Mouse (Mus musculus) large intestine, adult 2 months (tissue): ENCODE data around the gene Cxcl1. TPM values are rescaled to one million over a fixed set of nuclear protein-coding genes. Genes with fewer than 3 reads are reported as not detected.

Experiments
- DNase-seq: peaks from one replicate; pipeline ENCODE4 v3.0.0-alpha.2; 2012; ENCODE audit warnings: low read depth, low spot score
- WGBS: fragments of 180-500 bp; shearing (Covaris S2); methylation state at CpG from one replicate; pipeline ENCODE4 v1.1.7; 2018; 5-methylcytosine and 5-hydroxymethylcytosine counted together
- polyA plus RNA-seq: library from polyadenylated mRNA; depleted of rRNA; stranded (reverse); fragments of >200 nt; gene quantifications from 2 replicates; pipeline ENCODE4 v1.2.3, GENCODE M21; 2012

The Cxcl1 gene
- polyA plus RNA-seq, 1 experiment, result 1.3 TPM

GRCm38 (mm10) chr5:90882146-90882545 is 8.9 kb upstream of the Cxcl1 start:
- WGBS, result 81% methylated on average over 5 of the region's 5 CpGs
- no peak for DNase-seq

GRCm38 (mm10) chr5:90884628-90885242 is 6.3 kb upstream of the Cxcl1 start:
- WGBS, result 39% methylated on average over 2 of the region's 2 CpGs
- DNase-seq, result no peak

DNA sequence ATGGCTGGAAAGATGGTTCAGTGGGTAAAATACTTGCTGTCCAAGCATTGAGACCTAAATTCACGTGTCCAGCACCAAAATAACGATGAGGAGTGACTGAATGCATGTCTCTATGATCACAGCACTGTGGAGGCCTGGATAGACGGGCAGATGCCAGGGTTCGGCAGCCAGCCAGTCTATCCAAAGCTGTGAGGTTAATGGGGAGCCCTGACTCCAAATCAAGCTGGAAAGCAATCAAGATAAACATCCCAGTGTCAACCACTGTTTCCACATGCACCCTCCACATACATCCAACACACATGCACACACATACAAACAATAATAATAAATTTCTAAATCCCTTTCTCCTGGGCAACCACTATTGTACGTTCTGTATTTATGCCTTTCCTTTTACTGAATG is 2.4 kb upstream of the Cxcl1 start:
- 81% methylated on average over 5 of the region's 5 CpGs for WGBS

DNA sequence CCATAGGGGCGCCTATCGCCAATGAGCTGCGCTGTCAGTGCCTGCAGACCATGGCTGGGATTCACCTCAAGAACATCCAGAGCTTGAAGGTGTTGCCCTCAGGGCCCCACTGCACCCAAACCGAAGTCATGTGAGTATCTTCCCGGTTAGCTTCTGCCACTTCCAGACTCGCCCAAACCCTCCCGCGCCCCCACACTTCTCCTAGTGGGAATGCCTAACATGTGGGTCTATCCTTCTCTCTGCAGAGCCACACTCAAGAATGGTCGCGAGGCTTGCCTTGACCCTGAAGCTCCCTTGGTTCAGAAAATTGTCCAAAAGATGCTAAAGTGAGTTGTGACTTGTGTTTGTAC is 398 bp downstream of the Cxcl1 start:
- 25% methylated on average over 10 of the region's 10 CpGs for WGBS
- no peak for DNase-seq

More for the DNA sequence above, 2.4 kb upstream of the Cxcl1 start:
- no peak for DNase-seq

- DNase-seq, result no peak
- WGBS, result 51% methylated on average over 8 of the region's 8 CpGs
Measured at GRCm38 (mm10) chr5:90894231-90894630, 3.2 kb downstream of the Cxcl1 start.

- whole genome bisulfite sequencing, result 70% methylated on average over 3 of the region's 3 CpGs
- DNase-seq, result no peak
Measured at GRCm38 (mm10) chr5:90897429-90897828, 6.4 kb downstream of the Cxcl1 start.

DNA sequence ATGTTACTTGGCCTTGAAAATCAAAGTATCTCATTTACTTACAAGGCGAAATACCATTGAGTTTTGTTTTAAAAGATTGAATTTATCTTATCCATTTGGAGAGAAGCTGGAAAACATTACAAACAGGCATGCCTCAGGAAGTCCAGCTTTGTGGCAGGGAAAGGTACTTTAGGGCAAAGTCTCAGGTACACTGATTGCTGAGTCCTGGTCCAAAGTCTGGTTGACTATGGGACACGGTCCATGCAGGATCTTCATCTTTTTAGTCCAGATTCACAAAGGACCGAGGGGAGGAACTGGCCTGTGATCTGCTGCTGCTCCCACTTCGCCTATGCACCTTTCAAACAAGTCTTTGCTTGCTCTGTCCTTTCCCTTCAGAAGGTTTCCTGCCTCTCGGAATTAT is 8.3 kb downstream of the Cxcl1 start:
- WGBS, result 72% methylated on average over 5 of the region's 5 CpGs
- DNase-seq, result no peak

- WGBS, result 16% methylated on average over 7 of the region's 7 CpGs
- no peak for DNase-seq
Measured at GRCm38 (mm10) chr5:90900147-90900546, 9.1 kb downstream of the Cxcl1 start.

- WGBS, result 61% methylated on average over 7 of the region's 7 CpGs
- DNase-seq, result no peak
Measured at GRCm38 (mm10) chr5:90900688-90901087, 9.6 kb downstream of the Cxcl1 start.

DNA sequence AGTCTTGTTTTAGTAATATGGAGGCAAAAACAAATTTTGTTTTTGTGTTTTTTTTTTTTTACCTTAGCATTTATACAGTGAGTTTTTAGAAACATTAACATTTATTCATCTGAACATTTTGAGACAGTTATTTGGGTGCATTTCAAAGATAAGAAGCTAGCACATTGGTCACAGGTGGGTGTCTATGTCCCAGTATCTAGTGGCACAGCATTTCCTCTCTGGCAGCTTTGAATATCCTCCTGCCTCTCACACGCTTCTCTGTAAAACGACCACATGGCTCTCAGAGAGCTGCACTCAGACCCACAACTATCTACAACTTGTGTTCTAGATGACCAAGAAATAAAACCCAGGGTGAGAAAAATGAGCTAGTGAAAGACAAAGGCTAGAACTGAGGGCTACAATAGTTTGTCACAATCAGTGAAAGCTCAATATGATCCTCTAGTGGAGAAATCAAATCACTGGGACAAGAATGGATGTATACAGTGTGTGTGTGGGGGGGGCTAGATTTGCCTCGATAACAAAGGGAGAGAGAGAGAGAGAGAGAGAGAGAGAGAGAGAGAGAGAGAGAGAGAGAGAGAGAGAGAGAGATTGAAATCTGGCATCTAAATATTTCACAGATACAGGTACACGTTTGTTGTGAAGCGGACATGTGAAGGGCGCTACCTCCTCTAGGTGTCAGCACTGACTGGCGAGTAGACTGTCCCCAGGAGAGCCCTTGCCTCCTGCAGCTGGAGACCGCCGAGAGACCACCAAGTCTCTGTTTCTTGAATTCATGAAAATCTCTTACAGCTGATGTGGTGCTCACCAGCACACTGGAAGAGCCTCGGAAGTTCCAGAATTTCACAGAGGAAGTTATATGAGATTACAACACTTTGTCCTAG is 11.6 kb downstream of the Cxcl1 start:
- WGBS, result 16% methylated on average over 10 of the region's 10 CpGs
- no peak for DNase-seq

DNA sequence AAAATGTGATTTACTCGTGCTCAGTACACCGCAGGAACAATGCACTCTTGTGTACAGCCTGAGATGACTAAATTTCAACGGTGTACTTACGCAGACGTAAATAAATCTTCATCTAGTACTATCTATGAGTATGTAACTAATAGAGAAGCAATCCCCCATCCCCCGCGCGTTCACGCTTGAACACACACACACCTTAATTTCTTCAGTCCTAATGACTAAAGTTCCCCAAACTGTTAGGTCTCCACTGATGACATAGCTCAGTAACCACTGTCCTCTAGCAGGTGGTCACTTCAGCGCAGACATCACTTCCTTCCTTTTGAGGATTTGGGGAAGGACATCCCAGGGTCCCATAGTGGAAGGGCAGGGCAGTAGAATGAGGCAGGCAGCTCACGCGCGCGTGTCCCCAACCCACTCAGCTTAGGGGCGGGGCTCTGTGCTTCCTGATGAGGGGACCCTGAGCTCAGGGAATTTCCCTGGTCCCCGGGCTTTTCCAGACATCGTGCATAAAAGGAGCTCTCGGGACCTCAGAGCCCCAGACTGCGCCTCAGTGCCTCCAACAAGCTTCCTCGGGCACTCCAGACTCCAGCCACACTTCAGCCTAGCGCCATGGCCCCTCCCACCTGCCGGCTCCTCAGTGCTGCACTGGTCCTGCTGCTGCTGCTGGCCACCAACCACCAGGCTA is 12.4 kb downstream of the Cxcl1 start, which contains the start of gene Cxcl2:
Cxcl2 (plus strand) TSS at position 533 of the 682 bp plus-strand sequence.
- no peak for DNase-seq
- WGBS, result 6% methylated on average over 22 of the region's 22 CpGs

- 2% methylated on average over 2 of the region's 2 CpGs for WGBS
- DNase-seq, result no peak
Measured at GRCm38 (mm10) chr5:90908983-90909382, 17.9 kb downstream of the Cxcl1 start.

GRCm38 (mm10) chr5:90919495-90919894 is 28.5 kb downstream of the Cxcl1 start:
- no peak for DNase-seq
- 69% methylated on average over 2 of the region's 2 CpGs for WGBS

DNA sequence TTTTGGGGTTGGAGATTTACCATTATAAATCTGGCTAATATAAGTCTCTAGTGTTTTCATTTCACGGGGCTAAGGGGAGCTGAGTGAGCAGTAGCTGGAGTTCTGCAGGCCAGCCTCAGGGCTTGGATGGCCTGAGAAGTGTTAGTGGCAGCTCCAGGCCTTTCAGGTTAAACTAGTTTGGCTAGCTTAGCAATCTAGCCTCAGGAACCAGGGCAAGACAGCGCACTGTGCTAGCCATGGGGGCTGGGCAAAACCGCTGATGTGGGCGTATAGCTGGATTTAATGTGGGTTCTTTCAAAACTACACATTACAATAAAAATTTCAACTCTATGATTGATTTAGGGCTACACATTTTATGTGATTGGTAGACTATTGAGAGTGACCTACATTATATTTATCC is 31.9 kb downstream of the Cxcl1 start:
- WGBS, result 77% methylated on average over 4 of the region's 4 CpGs
- DNase-seq, result no peak

DNA sequence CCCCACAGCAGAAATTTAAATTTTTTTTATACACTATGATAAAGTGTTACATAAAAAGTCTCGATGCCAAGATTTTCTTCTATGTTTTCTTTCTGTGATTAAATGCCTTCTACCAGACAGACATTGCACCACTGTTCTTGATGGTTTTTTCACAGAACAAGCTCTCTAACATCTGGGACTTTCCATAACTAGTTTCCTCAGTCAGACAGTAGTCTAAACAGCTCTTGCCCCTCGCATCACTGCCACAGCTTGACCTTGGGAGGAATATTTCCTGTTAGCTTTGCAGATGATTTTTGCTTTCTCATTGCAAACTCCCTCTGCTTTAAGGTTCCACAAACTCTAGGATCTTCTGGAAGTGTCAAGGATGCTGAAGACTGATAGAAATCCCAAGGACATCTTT is 39.5 kb downstream of the Cxcl1 start:
- WGBS, result 33% methylated on average over 2 of the region's 2 CpGs
- DNase-seq, result no peak

DNA sequence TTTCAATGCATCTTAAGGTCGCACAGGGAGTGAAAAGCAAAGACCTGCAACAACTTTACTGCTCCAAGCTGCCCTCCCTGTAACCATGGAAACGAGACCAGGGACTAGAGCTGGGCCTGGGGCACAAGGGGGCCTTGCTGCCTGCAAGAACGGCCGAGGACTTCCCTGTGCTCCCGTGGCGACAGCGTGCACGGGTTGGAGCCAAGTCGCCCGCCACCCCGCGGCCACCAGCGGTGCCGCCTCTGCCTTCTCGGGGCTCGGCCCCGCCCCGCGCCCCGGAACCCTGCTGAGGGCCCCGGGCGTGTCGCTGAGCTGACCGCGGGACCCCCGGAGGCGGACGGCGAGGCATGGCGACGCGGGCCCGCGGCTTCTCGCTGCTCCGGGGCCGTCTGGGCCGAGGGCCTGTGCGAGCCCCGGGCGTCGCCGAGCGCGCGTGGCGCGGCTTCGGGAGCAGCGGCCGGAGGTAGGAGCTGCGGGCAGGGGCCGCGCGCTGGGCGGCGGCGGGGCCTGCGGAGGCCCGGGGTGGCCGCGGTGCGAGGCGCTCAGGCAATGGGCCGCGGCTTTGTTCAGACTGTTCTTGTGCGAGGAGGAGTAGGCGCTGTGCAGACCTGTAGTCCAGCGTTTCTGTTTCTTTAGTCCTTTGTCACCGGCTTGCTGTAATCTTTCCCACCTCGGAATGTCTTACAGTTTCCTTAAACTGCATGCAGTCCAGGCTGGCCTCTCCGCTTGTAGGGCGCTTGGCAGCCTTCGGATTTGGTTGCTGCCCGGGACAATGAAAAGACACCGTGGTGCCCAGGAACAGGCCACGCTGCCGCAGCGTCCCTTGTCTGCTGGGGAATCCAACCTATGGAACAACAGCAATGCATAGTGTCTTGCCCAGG is 40.2 kb downstream of the Cxcl1 start, which contains the start of gene Mthfd2l:
Mthfd2l (plus strand) TSS at position 147 of the 881 bp plus-strand sequence.
- no peak for DNase-seq
- under 1% methylated on average over 79 of the region's 79 CpGs for WGBS

- WGBS, result 10% methylated on average over 6 of the region's 6 CpGs
- no peak for DNase-seq
Measured at GRCm38 (mm10) chr5:90931911-90932310, 40.9 kb downstream of the Cxcl1 start.

DNA sequence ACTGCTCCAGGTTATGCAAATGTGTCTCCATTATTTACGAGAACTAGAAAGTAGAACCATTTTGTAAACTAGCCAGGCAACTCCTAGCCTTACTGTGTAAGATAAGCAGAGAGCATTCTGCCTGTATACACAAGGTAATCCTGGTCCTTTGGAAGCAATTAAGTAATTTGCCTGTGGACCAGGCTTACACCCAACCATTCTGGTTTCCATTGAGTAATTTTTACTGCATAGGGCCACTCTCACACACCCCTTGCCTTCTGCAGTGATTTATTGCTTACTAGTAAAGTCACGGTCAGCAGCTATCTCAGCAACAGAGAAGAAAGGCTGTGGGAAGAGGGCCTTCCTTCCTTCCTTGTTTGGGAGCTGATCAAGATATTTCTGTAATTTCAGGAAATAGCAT is 45.7 kb downstream of the Cxcl1 start:
- peak; percentile 29 for DNase-seq
- 15% methylated on average over 2 of the region's 2 CpGs for WGBS
